Mouse (Mus musculus) cerebral cortex, adult 2 months (tissue): ENCODE measurements around the gene Odf4.

Experiments used
- WGBS: fragments of 180-500 bp; shearing (Covaris S2); methylation state at CpG from one replicate; pipeline ENCODE4 v1.1.7; 2018; 5-methylcytosine and 5-hydroxymethylcytosine counted together

Gene Odf4

DNA sequence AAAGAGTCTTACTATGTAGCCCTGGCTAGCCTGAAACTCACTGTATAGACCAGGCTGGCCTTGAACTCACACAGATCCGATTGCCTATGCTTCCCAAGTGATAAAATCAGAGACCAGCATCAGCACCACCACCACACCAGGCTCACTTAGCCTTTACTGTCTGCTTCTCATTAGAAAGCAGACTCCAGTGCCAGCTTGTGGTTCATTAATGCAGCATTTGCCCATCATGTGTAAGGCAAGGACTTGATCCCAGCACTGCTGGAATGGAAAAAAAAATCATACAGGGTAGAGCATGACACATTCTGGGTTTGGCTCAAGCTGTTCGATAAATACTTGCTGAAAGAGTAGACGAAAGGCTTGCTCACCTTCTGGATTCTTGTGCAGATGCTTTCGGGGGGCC, 19.1 kb upstream of the Odf4 start:
- WGBS = 82% methylated on average over 4 of the region's 4 CpGs

DNA sequence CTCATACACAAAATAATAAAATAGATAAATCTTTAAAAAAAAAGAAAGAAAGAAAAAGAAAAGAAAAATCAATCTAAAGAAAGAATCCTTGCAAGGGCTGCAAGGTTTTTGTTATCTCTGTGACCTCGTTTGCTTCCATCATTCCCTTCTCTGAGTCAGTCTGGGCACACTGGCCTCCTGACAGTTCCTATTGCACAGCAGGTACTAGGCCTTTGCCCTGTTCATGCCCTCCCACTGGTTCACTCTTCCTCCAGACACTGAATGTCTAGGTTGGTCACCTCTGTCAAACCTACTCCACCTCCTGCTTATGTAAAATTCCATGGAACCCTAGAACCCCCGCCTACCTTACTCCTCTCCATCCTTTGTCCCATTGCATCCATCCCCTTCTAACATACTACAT, 18.4 kb upstream of the Odf4 start:
- WGBS = 89% methylated on average over 2 of the region's 2 CpGs

DNA sequence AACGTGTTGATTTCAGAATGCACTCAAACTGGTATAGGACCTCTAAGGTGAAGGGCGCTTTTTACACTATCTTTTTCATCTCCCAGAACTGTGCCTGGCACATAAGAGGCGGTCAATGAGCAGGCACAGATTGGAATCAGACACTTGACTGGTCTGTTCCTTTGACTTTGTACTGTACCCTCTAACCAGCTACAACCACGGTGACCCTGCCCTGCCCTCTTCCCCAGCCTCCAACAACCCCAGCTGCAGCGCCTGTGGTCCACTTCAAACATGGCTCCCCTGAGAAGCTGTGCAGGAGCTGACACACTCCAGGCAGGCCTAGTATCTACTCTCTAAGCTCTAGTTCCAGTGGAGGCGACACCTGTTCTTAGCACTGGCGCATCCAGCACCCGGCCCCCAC, 15.8 kb upstream of the Odf4 start:
- 86% methylated on average over 8 of the region's 8 CpGs for WGBS

DNA sequence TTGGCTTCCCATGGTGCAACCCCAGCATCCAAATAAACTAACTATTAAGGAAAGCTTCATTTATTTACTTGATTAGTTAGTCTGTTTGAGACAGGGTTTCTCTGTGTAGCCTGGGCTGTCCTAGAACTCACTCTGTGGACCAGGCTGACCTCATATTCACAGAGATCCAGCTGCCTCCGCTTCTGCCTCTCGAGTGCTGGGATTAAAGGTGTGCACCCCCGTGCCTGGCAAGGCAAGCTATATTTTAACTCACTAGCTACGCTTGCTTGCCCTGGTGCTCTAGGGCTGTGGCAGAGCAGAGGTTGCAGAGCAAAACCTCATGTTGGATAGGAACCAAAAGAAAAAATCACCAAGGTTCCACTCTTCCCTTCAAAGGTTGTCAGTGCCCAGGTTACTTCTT, 13.6 kb upstream of the Odf4 start:
- 31% methylated on average over 4 of the region's 4 CpGs for WGBS

DNA sequence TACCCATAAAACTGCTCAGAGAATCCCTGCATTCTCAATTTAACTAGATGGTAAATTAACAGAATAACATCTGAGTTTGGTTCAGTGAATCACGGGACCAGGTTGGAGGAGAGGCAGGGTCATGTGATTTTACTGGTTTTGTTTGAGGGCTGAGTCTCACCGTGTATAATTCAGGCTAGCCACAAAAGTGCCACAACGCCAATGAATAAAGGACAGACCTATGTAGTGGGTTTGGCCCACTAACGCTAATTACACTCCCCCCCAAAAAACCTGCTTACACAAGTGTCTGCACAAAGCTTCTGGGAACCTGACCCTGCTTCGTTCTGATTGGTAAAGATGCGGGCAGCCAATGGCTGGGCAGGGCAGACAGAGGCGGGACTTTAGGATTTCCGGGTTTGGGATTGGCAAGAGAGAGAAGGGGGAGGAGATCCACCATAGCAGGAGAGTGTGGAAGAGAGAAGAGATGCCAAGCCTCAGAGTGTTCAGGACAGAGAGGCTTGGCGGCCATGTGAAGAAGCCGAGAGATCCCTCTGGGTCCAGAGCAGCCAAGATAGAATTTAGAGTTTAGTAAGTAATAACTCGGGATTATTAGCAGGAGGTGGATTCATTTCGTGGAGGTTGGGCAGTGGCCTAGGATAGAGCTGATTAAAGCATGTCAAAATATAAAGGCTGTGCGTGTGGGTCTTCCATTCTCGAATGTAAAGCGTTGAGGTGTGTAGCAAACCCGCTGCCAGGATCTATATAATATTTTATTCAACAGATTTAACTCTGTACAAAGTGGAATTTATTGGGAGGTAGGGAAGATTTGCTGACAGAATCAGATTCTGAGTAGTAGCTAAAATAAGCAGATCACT, 12.8 kb upstream of the Odf4 start:
- under 1% methylated on average over 16 of the region's 16 CpGs for WGBS

DNA sequence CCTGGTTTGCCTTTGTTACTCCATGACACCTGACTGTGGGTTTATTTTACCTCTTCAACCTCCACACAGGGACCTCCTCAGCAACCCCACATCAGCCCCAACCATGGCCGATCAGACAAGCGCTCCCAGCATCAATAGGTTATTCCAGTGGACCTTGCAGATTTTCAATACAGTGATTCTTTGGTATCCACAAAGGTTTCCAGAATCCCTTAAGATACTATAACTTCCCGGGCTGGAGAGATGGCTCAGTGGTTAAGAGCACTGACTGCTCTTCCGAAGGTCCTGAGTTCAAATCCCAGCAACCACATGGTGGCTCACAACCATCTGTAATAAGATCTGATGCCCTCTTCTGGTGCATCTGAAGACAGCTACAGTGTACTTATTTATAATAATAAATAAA, 10.1 kb upstream of the Odf4 start:
- WGBS = 91% methylated on average over 4 of the region's 4 CpGs

DNA sequence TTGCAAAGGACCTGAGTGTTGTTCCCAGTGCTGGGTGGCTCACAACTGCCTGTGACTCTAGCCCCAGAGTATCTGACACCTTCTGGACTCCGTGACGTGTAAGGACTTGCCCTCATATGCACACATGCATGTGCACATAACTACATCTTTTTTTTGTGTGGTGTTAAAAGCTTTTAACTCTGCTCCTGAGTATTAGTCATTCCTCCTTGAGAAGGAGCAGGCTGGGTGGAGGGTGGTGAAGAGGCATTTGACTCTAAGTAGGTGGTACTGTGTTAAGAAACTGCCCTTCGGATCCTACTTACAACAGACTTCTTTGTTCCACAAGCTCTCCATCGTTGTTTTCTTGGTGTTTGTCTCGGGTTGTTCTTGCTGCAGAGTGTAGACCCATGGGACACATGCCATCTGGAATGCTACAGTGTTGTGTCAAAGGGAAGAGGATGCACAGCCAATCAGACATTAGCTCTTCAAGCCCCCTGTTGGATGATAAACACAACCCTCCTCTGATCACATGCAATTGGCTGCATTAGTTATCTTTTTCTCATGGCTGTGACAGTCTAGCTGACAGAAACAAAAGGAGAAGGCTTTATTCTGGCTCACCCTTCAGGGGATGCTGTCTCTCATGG, 7.1 kb upstream of the Odf4 start:
- 57% methylated on average over 5 of the region's 5 CpGs for WGBS

DNA sequence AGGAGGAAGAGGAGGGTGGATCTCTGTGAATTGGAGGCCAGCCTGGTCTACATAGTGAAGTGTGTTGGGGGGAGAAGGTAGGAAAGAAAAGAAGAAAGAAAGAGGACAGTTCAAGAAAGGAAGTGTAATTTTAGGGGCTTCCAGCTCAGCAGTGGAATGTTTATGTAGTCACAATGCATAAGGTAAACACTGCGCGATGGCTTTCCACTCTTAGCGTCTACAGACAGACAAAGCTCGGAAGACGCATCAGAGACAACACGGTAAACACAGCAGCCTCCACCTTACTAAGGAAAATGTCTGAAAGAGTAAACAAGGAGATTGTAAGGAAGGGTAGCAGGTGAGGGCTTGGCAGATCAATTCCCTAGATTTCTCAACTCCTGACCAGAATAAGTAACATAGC, 3.1 kb upstream of the Odf4 start:
- WGBS = 75% methylated on average over 6 of the region's 6 CpGs

DNA sequence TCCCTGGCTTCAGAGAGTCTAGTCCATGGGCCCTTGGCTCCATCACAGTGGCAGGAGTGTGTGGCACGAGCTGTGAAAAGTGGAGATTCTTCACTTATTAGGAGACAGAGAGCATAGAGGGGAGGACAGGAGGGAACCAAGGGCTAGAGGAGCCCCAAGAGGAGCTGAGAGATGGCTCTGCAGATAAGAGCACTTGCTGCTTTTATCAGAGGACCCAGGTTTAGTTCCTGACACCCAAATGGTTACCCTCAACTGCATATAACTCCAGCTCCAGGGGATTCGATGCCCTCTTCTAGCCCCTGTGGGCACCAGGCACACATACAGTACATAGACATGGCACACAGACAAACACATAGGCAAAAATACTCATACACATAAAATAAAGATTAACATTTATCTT, 2.1 kb downstream of the Odf4 start:
- 97% methylated on average over 2 of the region's 2 CpGs for WGBS

DNA sequence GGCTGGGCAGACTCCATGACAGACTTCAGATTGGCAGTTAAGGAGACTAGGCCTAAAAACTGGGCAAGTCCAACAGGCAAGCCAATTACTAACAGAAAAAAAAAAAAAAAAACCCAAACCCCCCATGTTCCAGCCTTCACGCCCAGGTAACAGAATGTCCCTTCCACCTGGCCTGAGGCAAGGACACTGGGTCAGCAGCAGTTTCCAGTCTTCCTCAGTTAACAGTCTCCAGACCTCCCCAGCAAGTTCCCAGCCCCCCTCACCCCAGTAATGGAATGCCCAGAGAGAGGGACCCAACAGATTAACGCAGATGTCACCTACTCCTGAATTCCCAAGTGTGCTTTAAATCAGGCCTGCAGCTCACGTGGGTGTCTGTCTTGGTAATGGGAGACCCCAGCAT, 3.7 kb downstream of the Odf4 start:
- 84% methylated on average over 3 of the region's 3 CpGs for WGBS

DNA sequence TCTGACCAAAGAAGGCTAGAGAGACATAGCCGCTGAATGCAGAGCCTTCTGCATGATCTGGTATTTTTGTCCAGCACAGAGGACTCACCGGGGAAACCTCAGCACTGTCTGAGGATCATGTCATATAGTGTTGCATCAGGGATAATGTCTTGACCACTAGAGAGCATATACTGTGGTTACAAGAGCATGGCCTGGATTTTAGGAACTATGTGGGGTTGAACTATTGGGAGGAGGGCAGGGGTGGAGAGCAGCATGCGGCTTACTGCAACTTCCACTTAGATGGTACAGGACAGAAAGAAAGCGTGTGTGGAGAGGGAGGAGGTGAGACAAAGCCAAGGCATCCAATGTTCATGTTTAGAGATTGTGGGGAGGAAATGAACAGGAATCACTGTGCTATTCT, 12.3 kb downstream of the Odf4 start:
- WGBS = 90% methylated on average over 4 of the region's 4 CpGs

DNA sequence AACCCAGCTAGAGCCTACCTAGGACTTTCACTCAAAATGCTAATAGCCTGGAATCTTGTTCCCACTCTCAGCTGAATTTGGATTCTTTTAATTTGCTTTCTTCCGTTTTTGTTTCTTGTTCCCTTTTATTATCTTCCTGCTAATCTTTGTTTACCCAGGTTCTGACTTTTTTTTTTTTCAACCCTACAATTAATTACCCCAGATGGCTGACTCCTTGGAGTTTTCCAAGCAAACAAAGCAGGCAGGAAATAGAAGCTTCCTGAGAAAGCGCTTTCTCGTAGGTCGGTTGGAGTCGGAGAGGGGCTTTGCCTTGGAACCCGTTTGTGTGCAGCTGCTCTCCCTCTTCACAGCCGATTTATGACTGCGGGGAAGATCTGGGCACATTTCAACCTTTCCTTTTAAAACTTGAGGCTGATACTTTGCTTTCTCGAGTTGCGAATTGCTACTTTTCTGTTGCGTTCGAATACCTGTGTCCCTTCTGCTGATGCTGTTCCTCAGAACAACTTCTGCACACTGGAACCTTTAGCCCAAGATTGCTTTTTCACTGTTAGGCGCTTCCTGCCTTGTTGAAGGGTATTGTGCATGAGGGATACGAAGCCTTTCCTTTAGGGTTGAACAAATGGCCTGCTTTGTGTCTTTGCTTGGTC, 15.2 kb downstream of the Odf4 start:
- 37% methylated on average over 14 of the region's 14 CpGs for WGBS

DNA sequence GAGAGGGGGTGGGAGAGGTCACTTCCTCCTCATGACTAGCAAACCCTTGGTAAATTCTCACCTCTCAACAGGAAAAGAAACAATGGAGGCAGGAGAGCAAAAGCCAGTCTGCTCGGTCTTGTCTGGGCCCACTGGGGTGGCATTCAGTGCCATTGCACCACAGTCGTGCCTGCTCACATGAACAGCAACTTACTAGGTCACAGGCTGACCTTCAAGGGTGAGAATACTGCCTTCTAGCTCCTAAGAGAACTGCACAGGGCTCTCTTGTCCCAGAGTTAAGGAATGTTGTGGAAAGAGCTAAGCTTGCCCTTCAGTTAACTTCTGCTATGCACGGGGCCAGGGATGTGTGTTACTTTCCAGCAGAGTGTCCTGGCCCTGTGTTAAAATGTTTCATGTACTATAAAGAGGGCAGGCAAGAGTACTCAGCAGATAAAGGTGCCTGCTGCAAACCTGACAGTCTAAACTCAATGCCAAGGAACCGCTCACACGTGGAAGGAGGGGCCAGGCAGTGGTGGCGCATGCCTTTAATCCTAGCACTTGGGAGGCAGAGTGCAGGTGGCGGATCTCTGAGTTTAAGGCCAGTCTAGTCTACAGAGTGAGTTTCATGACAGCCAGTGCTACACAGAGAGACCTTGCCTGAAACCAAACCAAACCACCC, 17.9 kb downstream of the Odf4 start:
- WGBS = 71% methylated on average over 7 of the region's 7 CpGs

DNA sequence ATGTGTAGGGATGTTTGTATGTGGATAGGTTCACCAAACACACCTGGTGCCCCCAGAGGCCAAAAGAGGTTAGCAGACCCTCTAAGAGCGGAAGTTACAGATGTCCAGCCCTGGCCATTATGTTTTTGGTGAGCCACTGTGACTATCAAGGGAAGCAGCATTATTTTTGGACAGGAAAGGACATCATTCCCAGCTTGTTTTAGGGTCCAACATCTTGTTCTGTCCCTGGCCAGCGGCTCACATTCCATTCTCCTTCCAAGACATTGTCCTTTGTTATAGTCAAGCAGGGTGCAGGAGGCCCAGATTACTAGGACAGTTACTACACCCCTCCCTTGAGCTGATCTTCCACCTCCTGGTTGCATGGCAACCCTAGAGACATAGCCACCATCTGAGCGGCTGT, 19.6 kb downstream of the Odf4 start:
- 80% methylated on average over 3 of the region's 3 CpGs for WGBS

DNA sequence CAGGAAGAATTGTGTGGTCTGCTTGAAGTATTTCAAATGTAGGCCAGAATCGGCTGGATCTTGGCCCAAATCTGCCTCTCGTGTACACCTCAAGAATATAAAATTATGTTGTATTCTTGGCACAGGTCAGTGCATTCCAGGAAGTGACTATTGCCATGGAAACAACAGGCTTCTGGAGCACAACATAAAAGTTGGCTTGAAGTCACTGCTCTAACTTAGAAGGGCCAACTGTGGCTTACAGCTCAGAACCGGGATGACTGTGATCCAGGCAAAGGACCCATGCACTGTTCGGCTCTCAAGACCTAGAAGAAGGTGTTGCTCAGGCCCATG, 20.5 kb downstream of the Odf4 start:
- 30% methylated on average over 4 of the region's 4 CpGs for WGBS

DNA sequence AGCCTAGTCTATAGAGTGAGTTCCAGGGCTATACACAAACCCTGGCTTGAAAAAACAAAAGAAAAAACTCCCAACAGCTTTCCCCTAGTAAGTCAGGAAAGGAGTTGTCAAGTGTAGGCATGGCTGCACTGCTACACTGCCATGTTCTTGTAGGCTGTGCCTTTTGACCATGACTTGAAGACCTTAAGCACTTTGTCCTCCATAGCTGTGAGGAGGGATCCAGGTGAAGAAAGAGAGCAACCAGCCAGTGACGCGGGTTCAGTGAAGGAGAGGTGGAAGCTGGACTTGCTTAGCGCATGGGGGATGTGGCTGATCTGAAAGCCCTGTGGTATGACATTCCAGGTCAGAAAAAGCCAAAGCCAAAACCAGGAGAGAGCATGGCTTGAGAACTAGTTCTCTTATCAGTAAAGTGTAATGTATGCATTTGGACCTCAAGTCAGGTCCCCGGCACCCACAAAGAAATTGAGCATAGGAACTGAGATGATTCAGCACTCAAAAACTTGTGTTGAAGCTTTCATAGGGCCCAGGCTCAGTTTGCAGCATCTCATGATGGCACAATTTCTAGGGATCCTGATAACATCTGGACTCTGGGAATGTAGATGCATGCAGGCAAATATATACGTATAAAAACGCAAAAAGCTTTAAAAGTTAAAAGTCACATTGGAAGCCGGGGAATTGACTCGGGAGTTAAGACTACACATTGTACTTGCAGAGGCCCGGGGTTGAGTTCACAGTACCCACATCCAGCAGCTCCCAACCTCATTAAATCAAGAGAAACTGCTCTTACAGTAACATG, 21.0 kb downstream of the Odf4 start:
- 91% methylated on average over 9 of the region's 9 CpGs for WGBS

DNA sequence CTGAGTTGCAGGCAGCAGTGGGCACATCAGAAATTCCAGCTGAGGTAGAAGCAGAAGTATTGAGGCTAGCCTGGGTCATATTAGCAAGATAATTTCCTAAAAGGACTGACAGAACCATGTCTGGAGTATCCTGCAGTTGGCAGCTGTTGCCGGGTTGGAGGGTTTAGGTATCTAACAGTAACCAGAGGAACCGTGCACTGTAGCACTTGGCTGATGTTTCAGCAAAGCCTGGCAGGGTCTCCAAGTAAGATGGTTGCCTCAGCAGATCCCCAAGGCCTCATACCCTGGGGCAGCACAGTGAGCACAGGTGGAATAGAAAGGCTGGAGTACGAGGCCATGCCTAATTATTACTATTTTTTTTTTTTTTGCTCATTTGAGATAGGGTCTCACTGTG, 21.7 kb downstream of the Odf4 start:
- WGBS = 77% methylated on average over 3 of the region's 3 CpGs

DNA sequence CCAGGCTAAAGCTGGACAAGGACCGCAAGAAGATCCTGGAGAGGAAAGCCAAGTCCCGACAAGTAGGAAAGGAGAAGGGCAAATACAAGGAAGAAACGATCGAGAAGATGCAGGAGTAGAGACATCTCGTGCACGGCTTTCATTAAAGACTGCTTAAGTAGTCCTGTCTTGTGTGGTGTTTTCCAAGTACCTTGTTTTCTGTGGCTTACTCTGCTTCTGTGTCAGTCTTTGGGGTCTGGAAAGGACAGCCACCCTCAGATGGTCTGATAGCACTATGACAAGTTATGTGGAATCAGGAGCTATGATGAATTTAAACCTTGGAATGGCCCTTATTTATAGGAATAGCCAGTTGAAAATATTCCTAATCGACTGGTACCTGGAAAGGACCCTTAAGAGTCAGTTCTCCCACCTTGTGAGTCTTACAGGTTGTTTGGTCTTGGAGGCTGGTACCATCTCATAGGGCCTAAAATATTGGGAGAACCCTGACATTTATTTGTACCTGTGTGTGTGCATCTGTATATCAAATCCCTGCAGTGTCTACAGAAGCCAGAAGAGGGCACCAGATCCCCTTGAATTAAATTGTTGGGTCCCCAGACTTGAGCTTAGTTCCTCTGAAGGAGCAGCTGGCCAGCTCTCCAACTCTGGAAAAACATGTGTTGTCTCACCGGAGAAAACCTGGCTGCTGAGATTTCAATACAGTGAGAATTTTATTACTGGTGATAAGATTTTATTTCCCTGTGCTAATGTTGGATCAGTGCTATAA, 22.3 kb downstream of the Odf4 start:
- 67% methylated on average over 8 of the region's 8 CpGs for WGBS

DNA sequence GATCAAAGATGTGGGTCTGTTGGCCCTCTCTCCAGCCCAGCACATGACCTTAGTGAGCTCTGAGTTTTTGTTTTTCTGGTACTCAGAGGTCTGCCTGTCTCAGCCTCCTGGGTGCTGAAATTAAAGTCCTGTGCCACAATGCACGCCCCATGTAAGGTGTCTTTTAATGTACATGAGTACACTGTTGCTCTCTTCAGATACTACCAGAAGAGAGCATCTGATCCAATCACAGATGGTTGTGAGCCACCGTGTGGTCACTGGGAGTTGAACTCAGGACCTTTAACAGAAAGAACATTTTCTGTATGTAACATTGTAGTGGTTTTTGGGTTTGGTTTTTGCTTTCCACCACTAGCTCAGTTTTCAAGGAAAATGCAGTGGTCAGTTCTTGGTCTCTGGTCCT, 23.1 kb downstream of the Odf4 start:
- WGBS = 83% methylated on average over 2 of the region's 2 CpGs

DNA sequence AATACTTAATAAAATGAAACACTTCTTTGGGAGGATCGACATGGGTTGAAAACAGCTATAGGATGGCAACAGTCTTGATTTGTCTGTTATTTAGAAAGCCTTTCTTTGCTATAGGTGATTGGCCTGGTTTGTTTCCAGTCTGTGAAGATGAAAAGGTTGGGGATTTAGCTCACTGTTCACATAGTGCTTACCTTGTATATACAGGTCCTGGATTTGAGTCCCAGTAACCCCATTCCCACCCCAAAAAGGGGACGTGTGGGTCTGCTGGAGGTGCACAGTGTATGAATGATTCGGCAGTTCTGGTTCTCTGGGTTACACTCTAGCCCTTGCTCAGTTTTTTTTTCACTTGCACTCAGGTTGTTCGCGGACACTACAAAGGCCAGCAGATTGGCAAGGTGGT, 24.1 kb downstream of the Odf4 start:
- WGBS = 75% methylated on average over 5 of the region's 5 CpGs

DNA sequence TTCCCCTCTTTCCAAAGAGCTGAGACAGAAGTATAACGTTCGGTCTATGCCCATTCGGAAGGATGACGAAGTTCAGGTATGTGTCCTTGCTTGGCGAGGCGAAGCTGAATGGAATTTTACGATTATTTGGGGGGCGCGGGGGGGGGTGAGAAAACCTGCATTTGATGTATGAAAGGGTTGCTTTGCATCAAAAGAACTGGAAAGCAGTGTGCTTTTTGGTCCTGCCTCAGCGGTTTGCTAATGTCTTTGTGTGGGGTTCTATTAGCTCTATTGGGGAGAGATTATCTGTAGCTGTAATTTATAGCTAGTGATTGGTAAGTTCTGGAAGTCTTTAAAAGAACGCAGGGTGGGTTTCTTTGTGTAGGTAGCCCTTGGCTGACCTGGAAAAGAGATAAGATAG, 24.5 kb downstream of the Odf4 start:
- 4% methylated on average over 11 of the region's 11 CpGs for WGBS
